Mouse (Mus musculus) liver, embryonic 14.5 days (tissue): ENCODE measurements around the gene Pde4d. TPM values are rescaled to one million over a fixed set of nuclear protein-coding genes. Genes with fewer than 3 reads are reported as not detected.

Source experiments
- ATAC-seq: fragments of 200-750 bp; cut with Nextera tagmentation; 2 replicates; pipeline ENCODE4 v1.8.0; 2017; ENCODE audit warnings: moderate number of reproducible peaks, mild to moderate bottlenecking, moderate library complexity; ENCODE audit not compliant: insufficient read depth
- DNase-seq, 3 experiments: peaks; one replicate each; pipeline ENCODE4 v3.0.0-alpha.2; 2012 to 2013; ENCODE audit warnings: low read depth in 3 of 3, low spot score in 3 of 3
- H3K27ac ChIP-seq: fragments of 300-500 bp; sonication (generic); 2 replicates; pipeline ENCODE4 v1.5.1; 2014; ENCODE audit warnings: moderate library complexity, mild to moderate bottlenecking, control low read depth, inconsistent platforms
- H3K27me3 ChIP-seq: fragments of 300-500 bp; sonication (generic); 2 replicates; pipeline ENCODE4 v1.6.1; 2014; ENCODE audit warnings: mild to moderate bottlenecking, low read length, moderate library complexity; ENCODE audit not compliant: control insufficient read depth, insufficient read depth
- H3K36me3 ChIP-seq: fragments of 300-500 bp; sonication (generic); replicated peaks from 2 replicates; pipeline ENCODE4 v1.6.1; 2014; ENCODE audit warnings: low read depth; ENCODE audit not compliant: control insufficient read depth, insufficient read depth
- H3K4me1 ChIP-seq, 2 experiments: fragments of 200-500 bp in 1 of 2; fragments of 300-500 bp in 1 of 2; sonication (generic) in 1 of 2; replicated peaks; 2 replicates each; pipeline ENCODE4 v1.6.1; 2012 to 2014; ENCODE audit warnings: antibody characterized with exemption in 1 of 2, inconsistent platforms in 1 of 2, low read length in 1 of 2; ENCODE audit not compliant: control insufficient read depth in 2 of 2, insufficient read depth in 2 of 2
- H3K4me2 ChIP-seq: fragments of 300-500 bp; sonication (generic); 2 replicates; pipeline ENCODE4 v1.6.1; 2014; ENCODE audit warnings: low read depth, mild to moderate bottlenecking, control low read depth, moderate library complexity
- H3K4me3 ChIP-seq, 2 experiments: fragments of 200-500 bp in 1 of 2; fragments of 300-500 bp in 1 of 2; sonication (generic) in 1 of 2; 2 replicates each; pipeline ENCODE4 v1.5.1; 2012 to 2014; ENCODE audit warnings: low read depth in 2 of 2, low read length in 2 of 2, mild to moderate bottlenecking in 2 of 2, control low read depth in 1 of 2, inconsistent platforms in 1 of 2, moderate library complexity in 1 of 2; ENCODE audit not compliant: insufficient read depth in 1 of 2
- H3K9ac ChIP-seq: fragments of 300-500 bp; sonication (generic); replicated peaks from 2 replicates; pipeline ENCODE4 v1.6.1; 2014; ENCODE audit warnings: mild to moderate bottlenecking, control low read depth, moderate library complexity
- H3K9me3 ChIP-seq: fragments of 300-500 bp; sonication (generic); 2 replicates; pipeline ENCODE4 v1.6.1; 2016; ENCODE audit warnings: low read length, mixed read lengths; ENCODE audit not compliant: control insufficient read depth
- CTCF ChIP-seq: IDR thresholded peaks from 2 replicates; pipeline ENCODE4 v1.5.1; 2016; ENCODE audit warnings: antibody characterized with exemption, low read depth, control low read depth
- EP300 ChIP-seq: IDR thresholded peaks from 2 replicates; pipeline ENCODE4 v1.6.1; 2016; ENCODE audit warnings: antibody characterized with exemption, low read depth
- WGBS: fragments of 180-500 bp; shearing (Covaris S2); extraction: QIAGEN DNeasy Blood & Tissue Kit; methylation state at CpG from one replicate; pipeline ENCODE4 v1.1.7; 2014; ENCODE audit not compliant: insufficient replicate concordance; 5-methylcytosine and 5-hydroxymethylcytosine counted together
- polyA plus RNA-seq, 2 experiments: library from polyadenylated mRNA; depleted of rRNA in 1 of 2; stranded (reverse) in 1 of 2; unstranded in 1 of 2; fragments of >200 nt; fragmentation: Nextera tagmentation in 1 of 2; extraction: Ambion mirVana in 1 of 2; gene quantifications; 2 replicates each; pipeline versions ENCODE4 v1.2.1 to v1.2.3; 2012 to 2014

Pde4d gene
- polyA plus RNA-seq, 2 experiments = 4.9 to 8.6 TPM

- DNase-seq (no peak), ATAC-seq (no peak)
- Histone ChIP-seq H3K9ac (no peak overlapping the region), H3K27me3 (no peaks in the 10 kb centered on the region), H3K36me3 (no peaks in the 10 kb centered on the region), H3K4me3 (no peak overlapping the region), H3K27ac (no peak overlapping the region), H3K4me2 (no peak overlapping the region), H3K9me3 (no peaks in the 10 kb centered on the region), H3K4me1 (no peaks in the 10 kb centered on the region)
- TF ChIP-seq EP300 = no peak
- no peak for TF ChIP-seq CTCF
- WGBS = 70% methylated on average over 1 of the region's 1 CpGs
Observed at GRCm38 (mm10) chr13:109518194-109518593, 1068.4 kb downstream of the Pde4d start.

DNA sequence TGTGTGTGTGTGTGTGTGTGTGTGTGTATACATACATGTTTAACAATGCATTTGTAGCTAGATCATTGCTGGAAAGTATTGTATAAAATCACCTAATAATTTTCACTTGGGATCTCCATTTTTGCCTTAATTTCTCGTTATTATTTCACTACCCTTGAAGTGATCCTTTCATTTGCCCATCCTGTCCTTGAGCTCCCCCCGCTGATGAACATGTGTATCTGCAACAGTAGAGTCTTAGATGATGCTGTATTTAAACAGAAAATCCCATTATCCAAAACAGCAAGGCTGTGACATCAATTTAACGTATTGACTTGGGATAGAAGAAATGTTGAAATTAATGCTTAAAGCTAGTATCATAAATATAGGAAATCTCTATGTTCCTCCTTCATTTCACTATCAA, 1069.7 kb downstream of the Pde4d start:
- no peak overlapping the region for H3K4me2 ChIP-seq
- WGBS = 25% methylated on average over 3 of the region's 3 CpGs
- H3K9ac ChIP-seq = no peak overlapping the region
- no peak overlapping the region for H3K4me3 ChIP-seq
- TF ChIP-seq CTCF (peak; percentile 47; the same call in 1 of the 2 replicates), EP300 (no peak)
- H3K27me3 ChIP-seq = no peaks in the 10 kb centered on the region
- H3K4me1 ChIP-seq = no peaks in the 10 kb centered on the region
- no peak overlapping the region for H3K27ac ChIP-seq
- H3K36me3 ChIP-seq = no peaks in the 10 kb centered on the region
- H3K9me3 ChIP-seq = no peaks in the 10 kb centered on the region
- ATAC-seq (no peak), DNase-seq (no peak)

GRCm38 (mm10) chr13:109519966-109520646, 1070.4 kb downstream of the Pde4d start:
- H3K36me3 ChIP-seq = no peaks in the 10 kb centered on the region
- H3K4me1 ChIP-seq = no peaks in the 10 kb centered on the region
- H3K9me3 ChIP-seq = no peaks in the 10 kb centered on the region
- H3K4me3 ChIP-seq = no peak overlapping the region
- TF ChIP-seq EP300 (no peak), CTCF (no peak)
- no peak overlapping the region for H3K4me2 ChIP-seq
- WGBS = 52% methylated on average over 2 of the region's 2 CpGs
- no peak overlapping the region for H3K9ac ChIP-seq
- ATAC-seq = no peak
- no peak overlapping the region for H3K27ac ChIP-seq
- DNase-seq = no peak
- no peaks in the 10 kb centered on the region for H3K27me3 ChIP-seq

GRCm38 (mm10) chr13:109533838-109534523, 1084.2 kb downstream of the Pde4d start:
- DNase-seq = no peak
- no peak overlapping the region for H3K9ac ChIP-seq
- TF ChIP-seq CTCF (no peak), EP300 (no peak)
- H3K27ac ChIP-seq = no peak overlapping the region
- WGBS = 62% methylated on average over 3 of the region's 3 CpGs
- no peak overlapping the region for H3K4me2 ChIP-seq
- no peaks in the 10 kb centered on the region for H3K27me3 ChIP-seq
- no peaks in the 10 kb centered on the region for H3K9me3 ChIP-seq
- no peak overlapping the region for H3K4me3 ChIP-seq
- no peaks in the 10 kb centered on the region for H3K4me1 ChIP-seq
- no peaks in the 10 kb centered on the region for H3K36me3 ChIP-seq
- no peak for ATAC-seq

GRCm38 (mm10) chr13:109534709-109535284, 1085.0 kb downstream of the Pde4d start:
- Histone ChIP-seq H3K27ac (no peak overlapping the region), H3K4me3 (no peak overlapping the region), H3K4me2 (no peak overlapping the region), H3K4me1 (no peaks in the 10 kb centered on the region), H3K9ac (no peak overlapping the region), H3K9me3 (no peaks in the 10 kb centered on the region), H3K36me3 (no peaks in the 10 kb centered on the region), H3K27me3 (no peaks in the 10 kb centered on the region)
- DNase-seq (no peak), ATAC-seq (no peak)
- WGBS = 56% methylated on average over 5 of the region's 5 CpGs
- TF ChIP-seq EP300 (no peak), CTCF (no peak)
